Mouse (Mus musculus): ENCODE measurements around the gene Vmn1r16. TPM values are rescaled to one million over a fixed set of nuclear protein-coding genes. Genes with fewer than 3 reads are reported as not detected.
"Not testable (repeated sequence)": the region's sequence is repeated elsewhere in the genome, so short reads cannot be mapped to it uniquely, and the experiment has no call there.

Gene Vmn1r16
- polyA plus RNA-seq (2011; ENCODE audit: insufficient read length, low read depth, missing spikeins) = not detected in 2 replicates

GRCm38 (mm10) chr6:57329394-57329793 is at the start of gene Vmn1r16:
TSS of gene Vmn1r16 (minus strand) at chr6:57329494.
- Histone ChIP-seq H3K27ac (ENCODE audit: insufficient read depth, low read length) (no peak within 1 kb of the TSS), H3K4me1 (ENCODE audit: control insufficient read depth, insufficient read depth, low read length) (no peaks in the 10 kb centered on the region), H3K4me3 (ENCODE audit: insufficient read depth, low read length) (no peak within 1 kb of the TSS)
- TF ChIP-seq CTCF (IDR thresholded peaks at IDR 0.05; ENCODE audit: borderline replicate concordance, insufficient read depth, low read length) (no peak), POLR2A (IDR thresholded peaks at IDR 0.05; ENCODE audit: low read depth, low read length) (no peak)

GRCm38 (mm10) chr6:57367496-57367895 is 38.2 kb upstream of the Vmn1r16 start:
- Histone ChIP-seq H3K27ac (ENCODE audit: insufficient read depth, low read length) (no peak overlapping the region), H3K4me3 (ENCODE audit: insufficient read depth, low read length) (no peak overlapping the region), H3K4me1 (ENCODE audit: control insufficient read depth, insufficient read depth, low read length) (no peaks in the 10 kb centered on the region)
- TF ChIP-seq POLR2A (IDR thresholded peaks at IDR 0.05; ENCODE audit: low read depth, low read length) (no peak), CTCF (IDR thresholded peaks at IDR 0.05; ENCODE audit: borderline replicate concordance, insufficient read depth, low read length) (no peak)

- H3K4me1 ChIP-seq (ENCODE audit: control insufficient read depth, insufficient read depth, low read length); H3K27ac ChIP-seq (ENCODE audit: insufficient read depth, low read length); H3K4me3 ChIP-seq (ENCODE audit: insufficient read depth, low read length): not testable (repeated sequence)
Measured at GRCm38 (mm10) chr6:57365866-57366265, 36.6 kb upstream of the Vmn1r16 start.

DNA sequence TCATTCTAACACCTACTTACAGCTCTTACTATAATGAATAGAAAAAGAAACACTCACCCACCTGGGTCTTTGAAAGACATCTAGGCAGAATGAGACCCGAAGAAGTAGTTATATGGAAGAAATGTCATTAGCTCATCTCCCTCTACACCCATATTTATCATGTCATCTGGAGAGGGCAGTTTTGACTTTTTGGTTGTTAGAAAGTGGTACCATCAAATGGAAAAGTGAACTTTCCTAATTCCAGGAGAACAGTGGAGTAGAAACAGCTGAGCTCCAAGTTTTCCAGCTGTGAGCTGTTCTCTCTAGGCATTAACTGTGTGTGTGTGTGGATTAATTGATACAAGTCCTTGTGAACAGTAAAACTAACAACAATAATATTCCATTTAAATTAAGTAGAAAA is 34.3 kb upstream of the Vmn1r16 start, which contains the start of gene Vmn1r17:
Vmn1r17 (minus strand) TSS at position 101 of the 400 bp plus-strand sequence.
- TF ChIP-seq POLR2A (IDR thresholded peaks at IDR 0.05; ENCODE audit: low read depth, low read length) (no peak), CTCF (IDR thresholded peaks at IDR 0.05; ENCODE audit: borderline replicate concordance, insufficient read depth, low read length) (no peak)
- H3K4me3 ChIP-seq (ENCODE audit: insufficient read depth, low read length) = no peak within 1 kb of the TSS
- H3K27ac ChIP-seq (ENCODE audit: insufficient read depth, low read length) = no peak within 1 kb of the TSS

GRCm38 (mm10) chr6:57356864-57357263 is 27.6 kb upstream of the Vmn1r16 start:
- no peak overlapping the region for H3K27ac ChIP-seq (ENCODE audit: insufficient read depth, low read length)

More for the DNA sequence above, 34.3 kb upstream of the Vmn1r16 start, which contains the start of gene Vmn1r17:
- H3K4me1 ChIP-seq (ENCODE audit: control insufficient read depth, insufficient read depth, low read length) = no peaks in the 10 kb centered on the region

GRCm38 (mm10) chr6:57326176-57326575 is 3.1 kb downstream of the Vmn1r16 start:
- no peaks in the 10 kb centered on the region for H3K4me1 ChIP-seq (ENCODE audit: control insufficient read depth, insufficient read depth, low read length)
- no peak for TF ChIP-seq POLR2A (IDR thresholded peaks at IDR 0.05; ENCODE audit: low read depth, low read length)
- TF ChIP-seq CTCF (IDR thresholded peaks at IDR 0.05; ENCODE audit: borderline replicate concordance, insufficient read depth, low read length) = no peak
- H3K27ac ChIP-seq (ENCODE audit: insufficient read depth, low read length) = no peak overlapping the region
- H3K4me3 ChIP-seq (ENCODE audit: insufficient read depth, low read length) = no peak overlapping the region

More at GRCm38 (mm10) chr6:57356864-57357263, 27.6 kb upstream of the Vmn1r16 start:
- Histone ChIP-seq H3K4me1 (ENCODE audit: control insufficient read depth, insufficient read depth, low read length) (no peaks in the 10 kb centered on the region), H3K4me3 (ENCODE audit: insufficient read depth, low read length) (no peak overlapping the region)
- TF ChIP-seq CTCF (IDR thresholded peaks at IDR 0.05; ENCODE audit: borderline replicate concordance, insufficient read depth, low read length) (no peak), POLR2A (IDR thresholded peaks at IDR 0.05; ENCODE audit: low read depth, low read length) (no peak)

- H3K27ac ChIP-seq (ENCODE audit: insufficient read depth, low read length) = no peak overlapping the region
- no peak for TF ChIP-seq POLR2A (IDR thresholded peaks at IDR 0.05; ENCODE audit: low read depth, low read length)
- no peak for TF ChIP-seq CTCF (IDR thresholded peaks at IDR 0.05; ENCODE audit: borderline replicate concordance, insufficient read depth, low read length)
- H3K4me3 ChIP-seq (ENCODE audit: insufficient read depth, low read length) = no peak overlapping the region
- H3K4me1 ChIP-seq (ENCODE audit: control insufficient read depth, insufficient read depth, low read length) = no peaks in the 10 kb centered on the region
Measured at GRCm38 (mm10) chr6:57278952-57279351, 50.3 kb downstream of the Vmn1r16 start.

DNA sequence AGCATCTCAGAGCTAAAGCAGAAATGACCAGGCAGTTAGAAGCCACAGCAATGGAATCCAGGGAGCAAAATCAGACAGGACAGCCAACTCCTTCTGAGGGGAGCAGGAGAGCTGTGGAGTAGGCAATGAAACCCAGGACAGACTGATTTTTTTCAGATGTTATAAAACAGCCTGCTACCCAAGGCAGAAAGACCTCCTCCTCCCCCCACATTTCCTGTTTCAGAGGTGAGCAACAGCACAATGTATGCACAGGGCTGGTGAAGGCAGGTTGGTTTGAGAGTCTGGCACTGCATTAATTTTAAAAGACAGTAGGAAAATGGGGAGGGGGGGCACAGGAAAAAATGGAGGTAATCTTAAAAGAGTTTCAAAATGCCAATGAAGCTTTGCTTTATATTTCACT is 56.8 kb downstream of the Vmn1r16 start:
- no peak overlapping the region for H3K27ac ChIP-seq (ENCODE audit: insufficient read depth, low read length)
- no peak overlapping the region for H3K4me3 ChIP-seq (ENCODE audit: insufficient read depth, low read length)
- no peaks in the 10 kb centered on the region for H3K4me1 ChIP-seq (ENCODE audit: control insufficient read depth, insufficient read depth, low read length)
- TF ChIP-seq CTCF (IDR thresholded peaks at IDR 0.05; ENCODE audit: borderline replicate concordance, insufficient read depth, low read length) (no peak), POLR2A (IDR thresholded peaks at IDR 0.05; ENCODE audit: low read depth, low read length) (no peak)

GRCm38 (mm10) chr6:57271881-57272280 is 57.4 kb downstream of the Vmn1r16 start:
- Histone ChIP-seq H3K4me3 (ENCODE audit: insufficient read depth, low read length) (no peak overlapping the region), H3K4me1 (ENCODE audit: control insufficient read depth, insufficient read depth, low read length) (no peaks in the 10 kb centered on the region), H3K27ac (ENCODE audit: insufficient read depth, low read length) (no peak overlapping the region)
- no peak for TF ChIP-seq CTCF (IDR thresholded peaks at IDR 0.05; ENCODE audit: borderline replicate concordance, insufficient read depth, low read length)
- no peak for TF ChIP-seq POLR2A (IDR thresholded peaks at IDR 0.05; ENCODE audit: low read depth, low read length)

Other genes starting within 250 kb of the Vmn1r16 start
- gene Vmn1r10, start 220.0 kb downstream of the Vmn1r16 start, polyA plus RNA-seq (2011; ENCODE audit: insufficient read length, low read depth, missing spikeins) = not detected in 2 replicates
- gene Vmn1r11, start 196.0 kb downstream of the Vmn1r16 start, polyA plus RNA-seq (2011; ENCODE audit: insufficient read length, low read depth, missing spikeins) = not detected in 2 replicates
- not detected in 2 replicates for gene Vmn1r12, start 172.6 kb downstream of the Vmn1r16 start, polyA plus RNA-seq (2011; ENCODE audit: insufficient read length, low read depth, missing spikeins)
- 0.63 and 3.1 TPM in 2 replicates for gene Vmn1r13, start 126.2 kb downstream of the Vmn1r16 start, polyA plus RNA-seq (2011; ENCODE audit: insufficient read length, low read depth, missing spikeins)
- not detected in 2 replicates for gene Vmn1r14, start 97.8 kb downstream of the Vmn1r16 start, polyA plus RNA-seq (2011; ENCODE audit: insufficient read length, low read depth, missing spikeins)
- not detected in 2 replicates for gene Vmn1r15, start 71.5 kb downstream of the Vmn1r16 start, polyA plus RNA-seq (2011; ENCODE audit: insufficient read length, low read depth, missing spikeins)
- gene Vmn1r17, start 34.2 kb upstream of the Vmn1r16 start, polyA plus RNA-seq (2011; ENCODE audit: insufficient read length, low read depth, missing spikeins) = not detected in 2 replicates
- gene Vmn1r18, start 66.3 kb upstream of the Vmn1r16 start, polyA plus RNA-seq (2011; ENCODE audit: insufficient read length, low read depth, missing spikeins) = not detected in 2 replicates
- gene Vmn1r19, start 74.3 kb upstream of the Vmn1r16 start, polyA plus RNA-seq (2011; ENCODE audit: insufficient read length, low read depth, missing spikeins) = not detected in 2 replicates
- gene Vmn1r20, start 99.4 kb upstream of the Vmn1r16 start, polyA plus RNA-seq (2011; ENCODE audit: insufficient read length, low read depth, missing spikeins) = not detected in 2 replicates
- gene Ppm1k, start 206.0 kb upstream of the Vmn1r16 start, polyA plus RNA-seq (2011; ENCODE audit: insufficient read length, low read depth, missing spikeins) = 6.9 and 11.4 TPM in 2 replicates

Measured in embryonic fibroblast, embryonic 13.5 days (primary cell).